Mouse (Mus musculus): Measurements from ENCODE around the gene Shisa7.
"Not testable (repeated sequence)": the region's sequence is repeated elsewhere in the genome, so short reads cannot be mapped to it uniquely, and the experiment has no call there.

Shisa7 gene

GRCm38 (mm10) chr7:4844245-4844916 is at the start of gene Shisa7:
Shisa7 (minus strand) TSS chr7:4844696.
- no peak for DNase-seq (ENCODE audit: low spot score in 2 of 2)

GRCm38 (mm10) chr7:4886680-4887079 is 42.2 kb upstream of the Shisa7 start:
- DNase-seq (ENCODE audit: low spot score in 2 of 2) = no peak

GRCm38 (mm10) chr7:4879036-4879435 is 34.5 kb upstream of the Shisa7 start:
- not testable (repeated sequence) for DNase-seq (ENCODE audit: low spot score in 2 of 2)

- DNase-seq (ENCODE audit: low spot score in 2 of 2) = no peak
Observed at GRCm38 (mm10) chr7:4878186-4878585, 33.7 kb upstream of the Shisa7 start.

GRCm38 (mm10) chr7:4877226-4877625 is 32.7 kb upstream of the Shisa7 start:
- DNase-seq (ENCODE audit: low spot score in 2 of 2) = no peak

GRCm38 (mm10) chr7:4876753-4877221 is 32.3 kb upstream of the Shisa7 start, which contains the start of gene Isoc2a:
Isoc2a (plus strand) TSS chr7:4877153.
- peak; percentile 61 to 82 for DNase-seq (ENCODE audit: low spot score in 2 of 2)

- DNase-seq (ENCODE audit: low spot score in 2 of 2) = no peak
Observed at GRCm38 (mm10) chr7:4870133-4870532, 25.6 kb upstream of the Shisa7 start, which contains the start of gene Isoc2b. Isoc2b (minus strand) TSS chr7:4870258.

GRCm38 (mm10) chr7:4866631-4867180 is 22.2 kb upstream of the Shisa7 start:
- DNase-seq (ENCODE audit: low spot score in 2 of 2) = no peak

GRCm38 (mm10) chr7:4865579-4866493 is 21.3 kb upstream of the Shisa7 start:
- peak; percentile 89 to 96 for DNase-seq (ENCODE audit: low spot score in 2 of 2)

GRCm38 (mm10) chr7:4865090-4865489 is 20.6 kb upstream of the Shisa7 start:
- peak in 1 of 2 experiments; percentile 41 for DNase-seq (ENCODE audit: low spot score in 2 of 2)

- DNase-seq (ENCODE audit: low spot score in 2 of 2) = no peak
Observed at GRCm38 (mm10) chr7:4864130-4864845, 19.8 kb upstream of the Shisa7 start.

- no peak for DNase-seq (ENCODE audit: low spot score in 2 of 2)
Observed at GRCm38 (mm10) chr7:4863541-4864080, 19.1 kb upstream of the Shisa7 start.

GRCm38 (mm10) chr7:4863041-4863440 is 18.5 kb upstream of the Shisa7 start:
- DNase-seq (ENCODE audit: low spot score in 2 of 2) = no peak

- not testable (repeated sequence) for DNase-seq (ENCODE audit: low spot score in 2 of 2)
Observed at GRCm38 (mm10) chr7:4860926-4861325, 16.4 kb upstream of the Shisa7 start.

GRCm38 (mm10) chr7:4859418-4859978 is 15.0 kb upstream of the Shisa7 start:
- no peak for DNase-seq (ENCODE audit: low spot score in 2 of 2)

GRCm38 (mm10) chr7:4857321-4857720 is 12.8 kb upstream of the Shisa7 start:
- DNase-seq (ENCODE audit: low spot score in 2 of 2) = no peak

GRCm38 (mm10) chr7:4856508-4856907 is 12.0 kb upstream of the Shisa7 start:
- no peak for DNase-seq (ENCODE audit: low spot score in 2 of 2)

GRCm38 (mm10) chr7:4853613-4854012 is 9.1 kb upstream of the Shisa7 start:
- DNase-seq (ENCODE audit: low spot score in 2 of 2) = no peak

- no peak for DNase-seq (ENCODE audit: low spot score in 2 of 2)
Observed at GRCm38 (mm10) chr7:4851315-4851688, 6.8 kb upstream of the Shisa7 start.

- DNase-seq (ENCODE audit: low spot score in 2 of 2) = no peak
Observed at GRCm38 (mm10) chr7:4850621-4851314, 6.3 kb upstream of the Shisa7 start.
